Mouse (Mus musculus) MEL (cell line): ENCODE measurements around the gene Hc. TPM values are rescaled to one million over a fixed set of nuclear protein-coding genes. Genes with fewer than 3 reads are reported as not detected.

Source experiments
- DNase-seq: peaks from one replicate; pipeline ENCODE4 v3.0.0; 2011; ENCODE audit warnings: low read depth, low spot score
- H3K27ac ChIP-seq: 2 replicates; pipeline ENCODE4 v1.5.1; 2012; ENCODE audit warnings: low read depth, mild to moderate bottlenecking, control low read depth, low read length, moderate library complexity; ENCODE audit not compliant: control insufficient read depth
- H3K27me3 ChIP-seq, 2 experiments: fragments of 150-350 bp in 1 of 2; sonication (generic) in 1 of 2; 2 replicates each; pipeline ENCODE4 v1.6.1; 2012; ENCODE audit warnings: low read length in 2 of 2, mild to moderate bottlenecking in 2 of 2, improper control_type of control experiment in 1 of 2, moderate library complexity in 1 of 2; ENCODE audit not compliant: insufficient read depth in 2 of 2, control insufficient read depth in 1 of 2
- H3K36me3 ChIP-seq, 2 experiments: 2 replicates each; pipeline ENCODE4 v1.6.1; 2012 to 2014; ENCODE audit warnings: low read length in 2 of 2, improper control_type of control experiment in 1 of 2, inconsistent platforms in 1 of 2, mild to moderate bottlenecking in 1 of 2; ENCODE audit not compliant: insufficient read depth in 2 of 2, control insufficient read depth in 1 of 2
- H3K4me1 ChIP-seq, 2 experiments: fragments of 150-350 bp in 1 of 2; sonication (generic) in 1 of 2; 2 replicates each; pipeline ENCODE4 v1.6.1; 2012; ENCODE audit warnings: low read length in 2 of 2, improper control_type of control experiment in 1 of 2, mild to moderate bottlenecking in 1 of 2; ENCODE audit not compliant: insufficient read depth in 2 of 2, control insufficient read depth in 1 of 2
- H3K4me3 ChIP-seq, 2 experiments: fragments of 150-350 bp in 1 of 2; sonication (generic) in 1 of 2; 2 replicates each; pipeline ENCODE4 v1.5.1; 2012; ENCODE audit warnings: low read depth in 2 of 2, low read length in 2 of 2, mild to moderate bottlenecking in 2 of 2, moderate library complexity in 2 of 2, control low read depth in 1 of 2, improper control_type of control experiment in 1 of 2; ENCODE audit not compliant: control insufficient read depth in 1 of 2, insufficient read depth in 1 of 2
- H3K79me2 ChIP-seq: 2 replicates; pipeline ENCODE4 v1.6.1; 2012; ENCODE audit warnings: mild to moderate bottlenecking, low read length, moderate library complexity; ENCODE audit not compliant: control insufficient read depth, poor library complexity, insufficient read depth
- H3K9ac ChIP-seq: 2 replicates; pipeline ENCODE4 v1.6.1; 2012; ENCODE audit warnings: low read depth, mild to moderate bottlenecking, control low read depth, low read length, moderate library complexity; ENCODE audit not compliant: control insufficient read depth, poor library complexity, severe bottlenecking
- H3K9me3 ChIP-seq: fragments of 150-350 bp; sonication (generic); replicated peaks from 2 replicates; pipeline ENCODE4 v1.6.1; 2012; ENCODE audit warnings: mild to moderate bottlenecking, low read length, improper control_type of control experiment, moderate library complexity; ENCODE audit not compliant: insufficient read depth
- BHLHE40 ChIP-seq: IDR thresholded peaks from 2 replicates; pipeline ENCODE4 v1.6.1; 2012; ENCODE audit warnings: low read depth, mild to moderate bottlenecking, inconsistent platforms, low read length, improper control_type of control experiment, borderline replicate concordance
- CHD1 ChIP-seq: IDR thresholded peaks from 2 replicates; pipeline ENCODE4 v1.6.1; 2012; ENCODE audit warnings: low read depth, mild to moderate bottlenecking, inconsistent platforms, low read length, improper control_type of control experiment
- CTCF ChIP-seq, 3 experiments: IDR thresholded peaks in 2 of 3; conservative IDR thresholded peaks in 1 of 3; 2 replicates each; pipeline ENCODE4 v1.5.1; 2011 to 2012; ENCODE audit warnings: low read length in 3 of 3, low read depth in 2 of 3, mild to moderate bottlenecking in 2 of 3, improper control_type of control experiment in 1 of 3, inconsistent platforms in 1 of 3, mixed read lengths in 1 of 3, moderate library complexity in 1 of 3; ENCODE audit not compliant: control insufficient read depth in 1 of 3, insufficient read depth in 1 of 3, poor library complexity in 1 of 3, severe bottlenecking in 1 of 3
- E2F4 ChIP-seq: IDR thresholded peaks from 2 replicates; pipeline ENCODE4 v1.6.1; 2011; ENCODE audit warnings: low read depth, low read length, improper control_type of control experiment, borderline replicate concordance
- ELF1 ChIP-seq: IDR thresholded peaks from 2 replicates; pipeline ENCODE4 v1.6.1; 2014; ENCODE audit warnings: low read depth, mild to moderate bottlenecking, inconsistent platforms, low read length, improper control_type of control experiment, moderate library complexity
- EP300 ChIP-seq, 2 experiments: IDR thresholded peaks; 2 replicates each; pipeline ENCODE4 v1.6.1; 2011; ENCODE audit warnings: improper control_type of control experiment in 2 of 2, low read length in 2 of 2, low read depth in 1 of 2, mild to moderate bottlenecking in 1 of 2
- HCFC1 ChIP-seq: IDR thresholded peaks from 2 replicates; pipeline ENCODE4 v1.6.1; 2012; ENCODE audit warnings: low read depth, mild to moderate bottlenecking, inconsistent platforms, low read length, improper control_type of control experiment, moderate library complexity
- JUND ChIP-seq: IDR thresholded peaks from 2 replicates; pipeline ENCODE4 v1.6.1; 2011; ENCODE audit warnings: low read depth, mild to moderate bottlenecking, improper control_type of control experiment, low read length
- MAZ ChIP-seq: IDR thresholded peaks from 2 replicates; pipeline ENCODE4 v1.6.1; 2012; ENCODE audit warnings: low read depth, mild to moderate bottlenecking, inconsistent platforms, low read length, improper control_type of control experiment
- MEF2A ChIP-seq: IDR thresholded peaks from 2 replicates; pipeline ENCODE4 v1.6.1; 2014; ENCODE audit warnings: low read depth, mild to moderate bottlenecking, inconsistent platforms, low read length, improper control_type of control experiment; ENCODE audit not compliant: poor library complexity, insufficient replicate concordance, severe bottlenecking; ENCODE audit errors: extremely low read depth
- MXI1 ChIP-seq: IDR thresholded peaks from 2 replicates; pipeline ENCODE4 v1.6.1; 2011; ENCODE audit warnings: mild to moderate bottlenecking, low read depth, low read length, improper control_type of control experiment
- MYB ChIP-seq: IDR thresholded peaks from 2 replicates; pipeline ENCODE4 v1.6.1; 2011; ENCODE audit warnings: mild to moderate bottlenecking, low read depth, low read length, improper control_type of control experiment
- NELFE ChIP-seq: IDR thresholded peaks from 2 replicates; pipeline ENCODE4 v1.6.1; 2011; ENCODE audit warnings: low read depth, low read length, improper control_type of control experiment
- POLR2A ChIP-seq, 2 experiments: IDR thresholded peaks; 2 replicates each; pipeline ENCODE4 v1.6.1; 2011 to 2012; ENCODE audit warnings: low read length in 2 of 2, mild to moderate bottlenecking in 2 of 2, control low read depth in 1 of 2, improper control_type of control experiment in 1 of 2, low read depth in 1 of 2, moderate library complexity in 1 of 2; ENCODE audit not compliant: control insufficient read depth in 1 of 2, insufficient read depth in 1 of 2, poor library complexity in 1 of 2
- RAD21 ChIP-seq: IDR thresholded peaks from 2 replicates; pipeline ENCODE4 v1.6.1; 2011; ENCODE audit warnings: mild to moderate bottlenecking, low read depth, low read length, improper control_type of control experiment
- RCOR1 ChIP-seq: IDR thresholded peaks from 2 replicates; pipeline ENCODE4 v1.6.1; 2012; ENCODE audit warnings: low read depth, mild to moderate bottlenecking, inconsistent platforms, low read length, improper control_type of control experiment
- SMC3 ChIP-seq: IDR thresholded peaks from 2 replicates; pipeline ENCODE4 v1.6.1; 2011; ENCODE audit warnings: low read depth, low read length, improper control_type of control experiment
- TAL1 ChIP-seq: IDR thresholded peaks from 2 replicates; pipeline ENCODE4 v1.6.1; 2012; ENCODE audit warnings: mild to moderate bottlenecking, inconsistent platforms, low read length, moderate library complexity, mixed read lengths
- TBP ChIP-seq: IDR thresholded peaks from 2 replicates; pipeline ENCODE4 v1.8.0; 2011; ENCODE audit warnings: low read depth, low read length, improper control_type of control experiment
- TCF12 ChIP-seq: IDR thresholded peaks from 2 replicates; pipeline ENCODE4 v1.6.1; 2014; ENCODE audit warnings: low read depth, mild to moderate bottlenecking, inconsistent platforms, low read length, improper control_type of control experiment, moderate library complexity
- UBTF ChIP-seq: IDR thresholded peaks from 2 replicates; pipeline ENCODE4 v1.6.1; 2012; ENCODE audit warnings: low read depth, mild to moderate bottlenecking, inconsistent platforms, low read length, improper control_type of control experiment, moderate library complexity, borderline replicate concordance; ENCODE audit not compliant: insufficient read depth
- USF1 ChIP-seq: IDR thresholded peaks from 2 replicates; pipeline ENCODE4 v1.6.1; 2014; ENCODE audit warnings: low read depth, mild to moderate bottlenecking, inconsistent platforms, low read length, improper control_type of control experiment, moderate library complexity
- ZC3H11A ChIP-seq: IDR thresholded peaks from 2 replicates; pipeline ENCODE4 v1.6.1; 2012; ENCODE audit warnings: low read depth, mild to moderate bottlenecking, inconsistent platforms, low read length, improper control_type of control experiment
- ZMIZ1 ChIP-seq: IDR thresholded peaks from 2 replicates; pipeline ENCODE4 v1.6.1; 2012; ENCODE audit warnings: low read depth, mild to moderate bottlenecking, inconsistent platforms, low read length, improper control_type of control experiment, moderate library complexity
- ZNF384 ChIP-seq: IDR thresholded peaks from 2 replicates; pipeline ENCODE4 v1.6.1; 2012; ENCODE audit warnings: low read depth, mild to moderate bottlenecking, inconsistent platforms, low read length, improper control_type of control experiment
- polyA plus RNA-seq, 2 experiments: library from polyadenylated mRNA; stranded (reverse) in 1 of 2; unstranded in 1 of 2; fragments of >175 nt in 1 of 2; fragments of >200 nt in 1 of 2; gene quantifications; 2 replicates each; pipeline versions ENCODE4 v1.2.1 to v1.2.4; 2012; ENCODE audit warnings: low replicate concordance in 2 of 2, low read depth in 1 of 2; ENCODE audit not compliant: insufficient read length in 2 of 2, insufficient read depth in 1 of 2, missing spikeins in 1 of 2
- total RNA-seq: library from RNA; depleted of rRNA; stranded (reverse); fragments of 300-350 nt; gene quantifications from 2 replicates; pipeline ENCODE4 v1.2.3, GENCODE M21; 2012

The Hc gene
- total and polyA plus RNA-seq, 3 experiments = not detected

GRCm38 (mm10) chr2:35063333-35064030, 2.2 kb upstream of the Hc start:
- H3K9me3 ChIP-seq = no peaks in the 10 kb centered on the region
- TF ChIP-seq NELFE = no peak
- no peak for TF ChIP-seq E2F4
- no peak for TF ChIP-seq MEF2A
- no peak for TF ChIP-seq CTCF (IDR thresholded peaks at IDR 0.05 in 2 of 3, conservative IDR thresholded peaks at IDR 0.05 in 1 of 3; ENCODE audit: control insufficient read depth in 1 of 3, insufficient read depth in 1 of 3, low read depth in 2 of 3, low read length in 3 of 3, poor library complexity in 1 of 3, severe bottlenecking in 1 of 3)
- TF ChIP-seq HCFC1 = no peak
- no peak for TF ChIP-seq TCF12
- TF ChIP-seq RAD21 = no peak
- TF ChIP-seq JUND = no peak
- TF ChIP-seq BHLHE40 = no peak
- TF ChIP-seq MYB = no peak
- TF ChIP-seq SMC3 = no peak
- TF ChIP-seq UBTF = no peak
- TF ChIP-seq CHD1 = no peak
- no peak for TF ChIP-seq ZMIZ1
- no peak for TF ChIP-seq POLR2A (IDR thresholded peaks at IDR 0.05; ENCODE audit: control insufficient read depth in 1 of 2, insufficient read depth in 1 of 2, low read depth in 1 of 2, low read length in 2 of 2, poor library complexity in 1 of 2)
- TF ChIP-seq TAL1 = no peak
- DNase-seq = no peak
- peaks cover 0 to 2% of the 10 kb centered on the region in 2 experiments; a peak in 1 of 4 replicates for H3K27me3 ChIP-seq
- peaks cover 0 to 7% of the 10 kb centered on the region in 2 experiments; a peak in 3 of 4 replicates for H3K4me1 ChIP-seq
- no peak overlapping the region for H3K9ac ChIP-seq
- peaks cover 0 to 11% of the 10 kb centered on the region in 2 experiments; a peak in 2 of 4 replicates for H3K36me3 ChIP-seq
- no peak overlapping the region for H3K27ac ChIP-seq
- no peaks in the 10 kb centered on the region for H3K79me2 ChIP-seq
- H3K4me3 ChIP-seq = no peak overlapping the region

- DNase-seq = no peak
- Histone ChIP-seq H3K4me1 (peaks cover 0 to 6% of the 10 kb centered on the region in 2 experiments; a peak in 3 of 4 replicates), H3K4me3 (no peak overlapping the region), H3K27me3 (peaks cover 0 to 2% of the 10 kb centered on the region in 2 experiments; a peak in 1 of 4 replicates), H3K9ac (no peak overlapping the region), H3K27ac (no peak overlapping the region), H3K9me3 (no peaks in the 10 kb centered on the region), H3K36me3 (peaks cover 0 to 7% of the 10 kb centered on the region in 2 experiments; a peak in 2 of 4 replicates), H3K79me2 (no peaks in the 10 kb centered on the region)
- TF ChIP-seq ZMIZ1 (no peak), MYB (no peak), MEF2A (no peak), ELF1 (no peak), USF1 (no peak), EP300 (IDR thresholded peaks at IDR 0.05; ENCODE audit: low read depth in 1 of 2, low read length in 2 of 2) (no peak), MXI1 (no peak), MAZ (no peak), TBP (no peak), ZNF384 (no peak), UBTF (no peak), ZC3H11A (no peak), RCOR1 (no peak)
Observed at GRCm38 (mm10) chr2:35060897-35061296, 341 bp downstream of the Hc start.
